Mouse (Mus musculus) WW6 (cell line): Measurements from ENCODE around the gene Kdm5c.
A peak's percentile ranks its signal among the peaks of the same experiment; 100 is the strongest.
"Not testable (repeated sequence)": the region's sequence is repeated elsewhere in the genome, so short reads cannot be mapped to it uniquely, and the experiment has no call there.

Source experiments
- DNase-seq: peaks from one replicate; pipeline ENCODE4 v3.0.0-alpha.2; 2013; ENCODE audit warnings: low read depth, low spot score

The Kdm5c gene

GRCm38 (mm10) chrX:152232781-152233763 lies at the start of gene Kdm5c:
Gene Kdm5c (plus strand): TSS chrX:152233020.
- DNase-seq = peak; percentile 87

- no peak for DNase-seq
Measured at GRCm38 (mm10) chrX:152187151-152187550, 45.7 kb upstream of the Kdm5c start.

- no peak for DNase-seq
Measured at GRCm38 (mm10) chrX:152191266-152191665, 41.6 kb upstream of the Kdm5c start.

- DNase-seq = no peak
Measured at GRCm38 (mm10) chrX:152197814-152198648, 34.8 kb upstream of the Kdm5c start.

GRCm38 (mm10) chrX:152201737-152202421 lies 30.9 kb upstream of the Kdm5c start:
- DNase-seq = no peak

GRCm38 (mm10) chrX:152202422-152203103 lies 30.3 kb upstream of the Kdm5c start:
- DNase-seq = no peak

GRCm38 (mm10) chrX:152203247-152203646 lies 29.6 kb upstream of the Kdm5c start:
- no peak for DNase-seq

- no peak for DNase-seq
Measured at GRCm38 (mm10) chrX:152205486-152205885, 27.3 kb upstream of the Kdm5c start.

- DNase-seq = no peak
Measured at GRCm38 (mm10) chrX:152214703-152215102, 18.1 kb upstream of the Kdm5c start.

- no peak for DNase-seq
Measured at GRCm38 (mm10) chrX:152218529-152218928, 14.3 kb upstream of the Kdm5c start.

GRCm38 (mm10) chrX:152221721-152222120 lies 11.1 kb upstream of the Kdm5c start:
- DNase-seq = no peak

- no peak for DNase-seq
Measured at GRCm38 (mm10) chrX:152222226-152222625, 10.6 kb upstream of the Kdm5c start.

- no peak for DNase-seq
Measured at GRCm38 (mm10) chrX:152223313-152223712, 9.5 kb upstream of the Kdm5c start.

GRCm38 (mm10) chrX:152224280-152224679 lies 8.5 kb upstream of the Kdm5c start:
- no peak for DNase-seq

- no peak for DNase-seq
Measured at GRCm38 (mm10) chrX:152234125-152234524, 1.3 kb downstream of the Kdm5c start.

GRCm38 (mm10) chrX:152235758-152236157 lies 2.9 kb downstream of the Kdm5c start:
- DNase-seq = no peak

GRCm38 (mm10) chrX:152243140-152243539 lies 10.3 kb downstream of the Kdm5c start:
- DNase-seq = not testable (repeated sequence)

GRCm38 (mm10) chrX:152244492-152245189 lies 11.8 kb downstream of the Kdm5c start:
- no peak for DNase-seq

GRCm38 (mm10) chrX:152271189-152271588 lies 38.4 kb downstream of the Kdm5c start:
- no peak for DNase-seq

- DNase-seq = no peak
Measured at GRCm38 (mm10) chrX:152279384-152279783, 46.6 kb downstream of the Kdm5c start.
